Mouse (Mus musculus): ENCODE data around the gene Thbs1.

DNA sequence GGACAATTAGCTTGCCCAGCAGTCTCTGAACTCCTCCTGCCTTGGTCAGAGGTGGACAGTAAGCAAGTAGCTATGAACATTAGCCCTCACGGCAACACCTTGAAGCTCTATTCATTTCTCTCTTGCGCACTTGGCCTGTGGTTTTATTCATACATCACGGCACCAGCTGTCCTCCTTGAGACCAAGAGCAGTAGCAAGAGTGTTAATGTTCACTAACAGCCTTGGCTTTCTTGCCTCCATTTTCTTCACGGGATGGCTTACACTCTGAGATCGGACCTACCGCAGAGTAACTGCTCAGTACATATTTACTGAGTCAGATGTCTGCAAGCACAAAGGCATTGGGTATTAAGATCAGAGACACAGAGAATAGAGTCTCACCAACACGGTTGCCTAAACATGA is 12.8 kb downstream of the Thbs1 start:
- TF ChIP-seq CTCF (IDR thresholded peaks at IDR 0.05; ENCODE audit: low read depth, low read length): no peak
- TF ChIP-seq TAL1 (conservative IDR thresholded peaks at IDR 0.05; ENCODE audit: low read depth, low read length): no peak
- no peak for TF ChIP-seq POLR2AphosphoS5 (IDR thresholded peaks at IDR 0.05; ENCODE audit: insufficient replicate concordance, low read depth, low read length)
- no peak for TF ChIP-seq GATA1 (IDR thresholded peaks at IDR 0.05; ENCODE audit: borderline replicate concordance, low read length)

All from G1E (cell line).